Mouse (Mus musculus) testis, postnatal 14 days (tissue): ENCODE results near the gene Art3.
A peak's percentile ranks its signal among the peaks of the same experiment; 100 is the strongest.

Experiments used
- DNase-seq: peaks from one replicate; pipeline ENCODE4 v3.0.0; 2021; ENCODE audit warnings: low spot score

Art3 gene

DNA sequence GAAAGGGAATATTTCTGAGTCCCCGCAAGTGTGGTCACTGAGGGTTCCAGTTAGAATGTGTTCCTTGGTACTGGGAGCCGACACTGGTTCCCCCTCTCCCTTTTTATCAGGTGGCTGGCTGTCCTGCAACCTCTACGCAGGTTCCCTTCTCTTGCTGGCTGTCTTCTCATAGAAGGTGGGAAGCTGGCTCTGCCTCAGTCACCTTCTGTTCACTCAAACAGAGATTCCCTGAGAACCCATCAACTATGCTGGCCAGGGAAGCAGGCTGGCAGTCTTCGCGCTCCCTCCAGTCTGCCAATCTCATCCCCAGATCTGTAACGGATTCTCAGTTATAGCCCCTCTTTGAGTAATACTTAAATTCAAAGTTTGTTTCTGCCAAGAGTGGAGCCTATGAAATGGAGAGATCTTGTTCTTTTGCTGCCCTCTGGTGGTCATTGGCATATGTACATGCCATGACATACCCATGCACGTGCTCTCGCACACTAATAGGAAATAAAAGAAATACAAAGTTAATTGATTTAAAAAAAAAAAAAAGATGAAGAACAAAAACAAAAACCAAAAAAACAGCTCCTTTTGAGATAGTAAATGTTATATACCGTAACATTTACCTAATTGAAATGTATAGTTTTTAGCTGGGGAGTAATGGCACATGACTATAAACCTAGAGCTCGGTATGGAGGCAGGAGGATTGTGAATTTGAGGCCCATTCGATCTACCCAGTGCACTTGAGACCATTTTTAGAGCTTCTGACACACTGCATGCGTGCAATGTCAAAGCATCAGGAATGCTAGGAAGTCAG, 50.1 kb downstream of the Art3 start:
- DNase-seq = peak; percentile 52

DNA sequence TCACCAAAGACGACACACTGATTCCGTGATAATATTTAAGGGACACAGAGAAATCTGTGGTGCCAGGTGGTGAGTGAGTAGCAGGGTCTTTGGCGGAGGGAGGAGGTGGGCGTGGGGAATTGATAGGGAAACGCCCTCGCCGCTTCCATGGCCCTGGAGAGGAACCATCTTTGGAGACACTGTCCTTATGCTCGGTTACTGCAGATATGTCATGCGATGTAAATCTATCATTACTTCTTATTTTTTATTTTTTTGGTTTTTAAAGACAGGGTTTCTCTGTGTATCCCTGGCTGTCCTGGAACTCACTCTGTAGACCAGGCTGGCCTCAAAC, 50.7 kb downstream of the Art3 start:
- DNase-seq = no peak

DNA sequence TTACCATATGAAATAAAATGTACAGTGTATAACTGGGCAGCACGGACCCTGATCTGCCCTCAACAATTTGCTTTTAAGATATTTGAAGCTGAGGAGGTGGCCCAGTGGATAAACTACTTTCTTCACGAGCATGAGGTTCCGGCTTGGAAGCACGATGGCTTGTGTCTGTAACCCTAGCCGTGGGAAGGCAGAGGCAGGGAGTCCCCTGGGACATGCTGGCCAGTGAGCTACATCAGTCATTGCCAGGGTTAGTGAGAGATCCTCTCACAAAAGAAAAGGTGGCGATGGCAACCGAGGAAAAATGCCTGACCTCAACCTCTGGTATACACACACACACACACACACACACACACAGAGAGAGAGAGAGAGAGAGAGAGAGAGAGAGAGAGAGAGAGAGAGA, 52.1 kb downstream of the Art3 start:
- DNase-seq = no peak

DNA sequence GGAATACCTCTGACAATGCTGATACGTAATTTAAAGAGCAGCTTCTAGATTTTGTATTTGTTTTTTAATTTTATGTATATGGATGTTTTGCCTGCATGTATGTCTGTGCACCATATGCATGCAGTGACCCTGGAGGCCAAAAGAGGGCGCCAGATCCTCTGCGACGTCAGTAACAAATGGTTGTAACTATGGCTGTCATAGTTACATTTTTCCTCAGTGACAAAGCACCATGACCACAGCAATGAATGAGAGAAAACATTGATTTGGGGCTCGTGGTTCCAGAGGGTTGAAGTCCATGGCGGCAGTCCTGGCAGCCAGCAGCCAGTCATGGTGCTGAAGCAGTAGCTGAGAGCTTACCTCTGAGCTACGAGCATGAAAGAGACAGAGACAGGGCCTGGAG, 53.2 kb downstream of the Art3 start:
- no peak for DNase-seq

DNA sequence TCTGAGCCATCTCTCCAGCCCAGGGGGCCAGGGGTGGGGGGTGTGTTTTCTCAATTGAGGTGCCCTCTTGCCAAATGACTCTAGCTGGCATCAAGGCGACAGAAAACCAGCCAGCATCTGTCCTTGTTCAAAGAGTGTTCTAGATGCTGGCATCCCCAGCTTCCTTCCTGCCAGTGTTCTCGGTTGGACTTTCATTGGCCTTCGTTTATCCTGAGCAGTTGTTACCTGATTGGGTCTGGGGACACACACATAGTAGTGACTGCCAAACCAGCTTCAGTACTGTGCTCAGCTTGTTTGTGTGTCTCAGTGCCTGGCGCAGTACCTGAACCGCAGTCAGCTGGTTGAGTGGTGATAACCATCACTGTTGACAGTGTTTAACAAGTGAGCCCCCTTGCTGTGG, 54.5 kb downstream of the Art3 start:
- DNase-seq = no peak

DNA sequence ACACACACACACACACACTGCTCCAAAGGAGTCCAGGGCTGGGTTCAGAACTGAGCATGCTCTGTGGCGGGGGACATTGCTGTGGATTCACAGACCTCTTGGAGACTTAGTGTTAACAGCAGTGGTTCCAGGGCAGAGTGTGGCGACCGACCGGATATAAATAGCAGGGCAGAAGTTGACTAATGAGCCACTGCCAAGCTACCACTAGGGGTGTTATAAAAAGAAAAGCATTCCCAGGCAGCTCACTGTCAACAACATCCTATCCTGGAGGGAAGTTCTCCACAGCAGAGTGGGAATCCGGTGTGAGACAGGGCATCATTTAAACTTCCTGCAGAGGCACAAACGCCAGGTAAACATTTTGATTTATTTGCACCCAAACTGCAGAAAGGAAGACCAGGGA, 55.0 kb downstream of the Art3 start:
- no peak for DNase-seq

DNA sequence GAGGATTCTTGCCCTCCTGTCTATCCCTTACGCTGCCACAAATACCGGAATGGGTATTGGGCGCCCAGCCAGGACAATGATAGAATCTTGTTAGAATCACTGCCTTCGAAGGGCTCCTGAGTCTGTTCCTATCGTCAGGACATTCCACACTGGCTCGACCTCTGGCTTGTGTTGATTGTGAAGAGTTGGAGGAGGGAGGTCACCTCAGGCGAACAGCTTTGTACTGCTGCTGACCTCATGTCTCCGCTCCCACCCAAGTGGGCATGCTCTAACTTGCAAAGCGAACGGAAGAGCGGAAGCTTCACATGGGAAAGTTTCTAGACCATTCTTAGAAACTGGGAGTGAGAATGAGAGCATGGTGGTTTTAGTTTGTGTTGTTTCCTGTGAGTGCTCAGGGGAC, 55.8 kb downstream of the Art3 start:
- DNase-seq = peak; percentile 61

DNA sequence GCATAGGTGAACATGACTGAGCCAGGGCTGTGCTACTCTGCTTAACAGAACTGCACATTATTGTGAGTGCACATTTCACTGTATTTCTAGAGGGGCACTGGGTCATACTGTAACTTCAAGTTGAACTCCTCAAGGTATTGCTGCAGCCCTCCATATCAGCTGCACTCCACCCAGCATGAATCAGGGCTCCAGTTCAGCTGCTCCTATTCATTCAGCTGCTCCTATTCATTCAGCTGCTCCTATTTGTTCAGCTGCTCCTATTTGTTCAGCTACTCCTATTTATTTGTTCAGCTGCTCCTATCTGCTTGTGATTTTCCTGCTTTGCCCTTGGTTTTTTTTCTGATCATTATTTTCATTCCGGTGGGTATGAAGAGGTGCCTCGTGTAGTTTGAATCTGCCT, 58.4 kb downstream of the Art3 start:
- no peak for DNase-seq

DNA sequence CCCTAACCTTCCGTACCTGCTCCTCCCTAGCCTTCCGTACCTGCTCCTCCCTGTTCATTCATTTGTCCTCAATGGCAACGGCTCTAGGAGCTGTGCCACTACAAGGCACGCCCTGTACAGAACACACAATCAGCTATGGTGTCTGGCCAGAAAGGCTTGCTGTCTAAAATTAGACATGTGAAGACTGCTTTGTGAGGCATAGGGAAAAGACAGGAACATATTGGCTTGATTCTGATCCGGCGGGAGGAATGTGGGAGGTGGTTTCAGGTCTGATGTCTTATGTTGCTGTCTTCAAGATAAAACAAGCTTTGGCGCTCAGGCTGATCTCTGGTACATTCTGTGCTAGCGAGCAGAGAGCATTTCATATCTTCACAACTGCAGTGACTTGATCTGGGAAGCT, 59.0 kb downstream of the Art3 start:
- peak; percentile 81 for DNase-seq

DNA sequence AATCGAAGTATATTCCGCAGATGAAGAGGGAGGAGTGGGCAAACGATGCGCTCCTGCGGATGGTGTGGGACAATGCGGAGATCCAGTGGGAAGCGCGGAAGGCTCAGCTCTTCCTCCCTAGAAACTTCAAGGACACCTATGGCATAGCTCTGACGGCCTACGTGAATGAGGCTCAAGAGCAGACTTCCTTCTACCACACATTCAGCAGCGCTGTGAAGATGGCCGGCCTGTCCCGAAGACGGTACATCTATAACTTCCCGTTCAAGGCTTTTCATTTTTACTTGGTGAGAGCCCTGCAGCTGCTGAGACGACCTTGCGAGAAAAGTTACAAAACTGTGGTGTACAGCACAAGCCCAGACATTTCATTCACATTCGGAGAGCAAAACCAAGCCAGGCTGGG, 60.9 kb downstream of the Art3 start:
- DNase-seq = no peak

DNA sequence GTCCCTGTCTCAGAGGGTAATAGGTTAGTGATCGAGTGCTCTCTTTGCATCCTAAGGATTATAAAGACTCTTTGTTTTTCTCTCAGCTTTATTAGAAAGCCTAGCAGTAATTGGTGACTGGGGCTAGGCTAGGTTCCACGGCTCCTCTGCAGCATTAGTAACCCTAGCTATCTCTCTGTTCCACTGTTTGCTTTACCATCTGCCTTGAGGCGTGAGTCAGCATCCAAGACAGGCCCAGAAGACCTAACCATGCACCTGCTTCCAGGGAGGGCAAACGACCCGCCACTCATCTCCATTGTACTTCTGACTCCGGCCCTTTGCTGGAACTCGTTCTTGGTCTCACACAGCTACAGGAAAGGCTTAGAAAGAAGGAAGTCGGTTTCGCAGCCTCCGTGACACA, 62.2 kb downstream of the Art3 start:
- DNase-seq = no peak

DNA sequence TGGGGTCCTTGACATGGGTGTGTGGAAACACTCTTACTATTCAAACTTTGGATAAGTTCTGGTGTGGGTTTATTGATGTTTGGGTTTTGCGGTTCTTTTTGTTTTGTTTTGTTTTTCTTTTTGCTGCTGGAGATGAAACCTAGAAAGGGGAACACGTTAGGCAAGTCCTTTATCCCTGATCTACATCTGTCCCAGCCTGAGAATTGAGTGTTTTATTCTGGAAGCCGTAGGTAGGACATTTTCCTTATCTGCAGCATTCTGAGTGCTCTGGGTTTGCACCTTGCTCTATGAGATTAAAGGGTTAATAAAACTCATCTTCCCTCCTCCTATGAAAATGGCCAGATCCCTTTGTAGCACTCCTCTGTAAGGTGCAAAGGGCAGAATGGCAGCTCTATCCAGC, 64.1 kb downstream of the Art3 start:
- no peak for DNase-seq

DNA sequence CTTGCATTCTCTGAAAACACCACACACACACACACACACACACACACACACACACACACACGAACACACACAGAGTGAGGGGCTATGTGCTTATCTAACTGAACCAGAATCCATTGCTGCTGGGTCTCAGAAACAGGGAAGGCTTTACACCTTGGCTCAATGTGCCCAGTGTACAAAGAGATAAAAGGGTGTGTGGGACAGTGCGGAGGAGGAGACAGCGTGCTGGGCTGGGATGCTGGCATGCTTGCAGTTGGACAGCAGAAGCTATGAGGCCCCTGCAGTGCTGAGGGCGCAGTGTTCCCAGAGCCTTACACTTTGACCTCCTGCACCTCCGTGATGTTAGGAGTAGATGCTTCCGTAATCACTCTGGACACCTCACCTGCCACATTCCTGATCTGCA, 64.8 kb downstream of the Art3 start:
- DNase-seq = peak; percentile 80

DNA sequence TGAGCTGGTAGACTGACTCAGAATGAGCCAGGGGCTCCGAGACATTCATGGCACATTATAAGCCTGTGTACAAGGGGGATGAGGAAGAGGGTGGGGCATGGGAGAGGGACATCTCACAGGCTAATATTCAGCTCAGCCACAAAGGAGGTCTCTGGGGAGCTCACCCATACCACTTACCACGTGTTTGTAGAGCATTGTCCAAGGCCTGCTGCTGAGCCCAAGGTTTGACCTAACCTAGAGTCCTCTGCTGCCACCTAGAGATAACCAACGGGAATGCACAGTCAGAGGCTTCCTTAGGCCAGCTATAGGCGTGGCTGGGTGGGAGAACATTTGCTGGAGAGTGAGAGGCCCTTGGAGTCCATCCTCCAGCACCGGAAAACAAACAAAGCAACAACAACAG, 66.5 kb downstream of the Art3 start:
- DNase-seq = peak; percentile 68

DNA sequence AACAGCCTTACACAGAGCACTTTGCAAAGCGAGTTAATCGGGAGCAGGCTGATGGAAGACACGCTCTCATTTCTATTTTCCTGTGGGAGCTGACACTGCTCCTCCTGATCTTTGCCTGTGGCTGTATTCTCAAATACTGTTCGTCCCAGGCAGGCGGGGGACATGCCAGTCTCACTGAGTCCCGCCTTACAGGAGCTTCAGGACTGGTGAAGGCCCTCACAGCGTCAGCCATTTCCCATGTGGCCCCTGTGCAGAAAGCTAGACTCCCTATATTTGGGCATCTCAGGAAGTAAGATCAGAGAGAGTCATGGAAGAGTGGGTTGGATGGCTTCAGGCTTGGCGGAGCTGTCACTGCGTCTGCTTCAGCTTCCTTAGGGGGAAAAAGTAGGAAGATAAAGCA, 71.2 kb downstream of the Art3 start:
- DNase-seq = no peak

DNA sequence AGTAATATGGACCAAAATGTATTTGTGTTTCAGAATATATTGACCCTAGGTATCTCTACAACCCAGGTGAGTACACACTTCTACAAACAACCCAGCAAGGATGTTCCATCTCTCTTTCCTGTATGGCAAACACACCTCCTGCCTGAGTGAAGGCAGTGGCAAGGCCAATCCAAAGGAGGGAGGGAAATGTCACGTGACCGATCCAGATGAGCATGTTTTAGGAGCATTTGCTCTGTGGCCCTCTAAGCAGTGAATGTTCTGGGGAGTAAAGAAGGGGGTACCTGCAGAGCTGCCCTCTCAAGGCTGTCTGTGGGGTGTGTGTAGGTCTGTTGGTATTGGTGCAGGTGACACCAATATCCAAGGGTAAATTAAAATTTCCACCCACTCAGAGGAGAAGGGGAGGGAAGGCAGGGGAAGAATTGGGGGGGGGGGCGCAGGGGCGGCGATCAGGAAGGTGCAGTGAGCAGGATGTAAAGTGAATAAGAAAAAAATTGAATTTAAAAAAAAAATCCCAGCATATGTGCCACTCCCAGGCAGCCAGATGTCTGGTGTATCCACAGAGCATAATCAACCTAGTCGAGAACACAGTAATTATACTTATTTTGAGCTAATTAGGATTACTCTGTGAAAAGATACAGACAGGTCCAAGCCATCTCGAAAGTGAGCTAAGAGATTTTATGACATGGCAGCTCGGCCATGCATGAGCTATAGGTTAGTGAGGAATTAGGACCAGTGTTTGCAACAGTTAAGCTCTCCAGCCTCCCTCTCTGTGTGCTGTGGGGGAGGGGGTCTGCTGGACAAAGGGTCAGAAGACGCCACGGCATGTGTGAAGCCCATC, 72.2 kb downstream of the Art3 start:
- no peak for DNase-seq

DNA sequence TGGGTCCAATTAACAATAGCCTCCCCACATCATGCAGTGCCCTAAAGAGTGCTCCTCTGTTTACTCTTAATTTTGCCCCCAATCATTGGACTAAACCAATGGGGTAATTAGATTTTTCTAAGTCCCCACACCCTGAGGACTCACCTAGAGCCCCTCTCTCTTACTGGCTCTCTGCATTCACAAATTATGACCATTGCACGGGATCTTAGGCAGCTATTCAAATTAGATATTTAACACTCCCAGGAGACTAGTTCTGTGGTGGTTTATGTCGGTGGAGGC, 72.7 kb downstream of the Art3 start:
- DNase-seq = no peak

DNA sequence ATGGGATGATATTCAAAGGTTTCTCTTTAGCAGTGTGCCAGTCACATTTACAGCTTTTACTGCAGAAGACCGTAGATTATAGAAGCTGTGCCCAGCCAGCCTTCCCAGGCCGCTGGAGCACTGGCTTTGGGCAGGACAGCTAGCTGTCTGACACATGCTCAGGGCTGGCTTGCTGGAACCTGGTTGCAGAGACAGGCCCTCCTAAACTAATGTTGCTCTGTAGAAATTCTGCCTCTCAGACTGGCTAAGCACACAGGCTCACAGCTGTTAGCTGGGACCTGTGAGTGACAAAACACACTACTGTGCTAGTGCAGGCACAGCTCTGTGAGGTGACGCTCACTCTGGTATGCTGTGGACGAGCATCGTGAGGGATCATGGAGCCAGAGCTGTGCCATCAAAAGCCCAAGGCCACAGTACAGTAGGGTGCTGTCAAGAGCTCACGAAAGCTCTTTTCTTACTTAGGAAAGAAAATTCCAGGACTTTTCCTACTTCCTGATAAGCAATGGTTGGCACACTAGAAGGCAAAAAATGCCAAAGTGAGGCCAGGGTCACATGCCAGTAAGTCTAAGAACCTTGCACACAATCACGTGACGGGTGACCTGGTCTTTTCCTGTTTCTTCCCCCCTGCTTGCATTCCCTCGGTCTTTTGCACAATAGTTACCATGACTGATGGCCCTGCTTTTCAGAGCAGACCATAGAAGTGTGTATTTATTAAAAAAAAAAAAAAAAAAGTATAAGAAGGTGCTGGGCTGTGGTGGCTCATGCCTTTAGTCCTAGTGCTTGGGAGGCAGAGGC, 77.9 kb downstream of the Art3 start:
- DNase-seq = no peak

DNA sequence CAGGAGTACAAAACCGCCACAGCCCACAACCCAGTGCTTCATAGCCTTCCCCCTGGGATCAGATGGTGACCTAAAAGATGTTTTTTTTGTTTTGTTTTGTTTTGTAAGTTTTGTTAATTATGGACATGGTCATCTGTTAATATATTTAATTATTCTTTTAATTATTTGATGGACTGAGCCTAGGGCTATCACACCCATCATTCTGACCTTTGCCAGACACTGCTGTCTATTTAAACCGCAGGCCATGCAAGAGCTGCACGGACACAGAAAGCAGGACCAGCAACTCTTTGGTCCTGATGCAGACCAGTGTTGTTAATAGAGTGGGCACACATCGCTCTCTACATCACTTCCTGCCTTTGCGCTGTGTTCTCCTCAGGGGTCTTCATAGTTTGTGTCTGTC, 78.9 kb downstream of the Art3 start:
- DNase-seq = no peak

DNA sequence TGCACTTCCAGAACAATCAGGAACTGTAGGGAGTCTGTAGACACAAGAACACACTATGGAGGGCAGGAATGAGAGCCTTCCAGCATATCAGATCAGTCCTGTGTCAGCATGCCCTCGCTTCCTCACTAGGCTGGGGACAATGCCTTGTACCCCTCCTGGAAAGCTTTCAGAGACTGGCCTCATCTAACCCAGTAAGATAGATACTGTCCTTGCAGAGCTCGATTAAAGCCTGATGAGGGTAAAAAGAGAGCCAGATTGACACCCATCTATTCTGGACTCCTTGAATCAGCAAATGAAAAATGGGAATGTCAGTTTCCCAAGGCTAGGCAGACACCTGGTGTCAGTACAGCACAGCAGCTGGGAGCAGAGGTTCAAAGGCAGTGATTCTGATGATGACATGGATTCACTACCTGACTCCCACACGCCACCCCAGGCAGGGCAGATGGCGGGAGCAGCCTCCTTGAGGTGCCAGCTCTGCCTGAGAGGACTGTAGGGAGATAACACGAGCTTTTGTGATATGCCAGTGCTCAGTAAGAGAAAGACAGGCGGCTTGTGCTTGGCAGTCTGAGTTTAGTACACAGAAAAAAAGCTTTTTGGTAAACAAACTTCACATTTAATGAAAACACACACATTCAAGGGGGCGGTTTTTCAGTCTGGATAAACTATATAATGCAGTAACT, 80.0 kb downstream of the Art3 start:
- no peak for DNase-seq

DNA sequence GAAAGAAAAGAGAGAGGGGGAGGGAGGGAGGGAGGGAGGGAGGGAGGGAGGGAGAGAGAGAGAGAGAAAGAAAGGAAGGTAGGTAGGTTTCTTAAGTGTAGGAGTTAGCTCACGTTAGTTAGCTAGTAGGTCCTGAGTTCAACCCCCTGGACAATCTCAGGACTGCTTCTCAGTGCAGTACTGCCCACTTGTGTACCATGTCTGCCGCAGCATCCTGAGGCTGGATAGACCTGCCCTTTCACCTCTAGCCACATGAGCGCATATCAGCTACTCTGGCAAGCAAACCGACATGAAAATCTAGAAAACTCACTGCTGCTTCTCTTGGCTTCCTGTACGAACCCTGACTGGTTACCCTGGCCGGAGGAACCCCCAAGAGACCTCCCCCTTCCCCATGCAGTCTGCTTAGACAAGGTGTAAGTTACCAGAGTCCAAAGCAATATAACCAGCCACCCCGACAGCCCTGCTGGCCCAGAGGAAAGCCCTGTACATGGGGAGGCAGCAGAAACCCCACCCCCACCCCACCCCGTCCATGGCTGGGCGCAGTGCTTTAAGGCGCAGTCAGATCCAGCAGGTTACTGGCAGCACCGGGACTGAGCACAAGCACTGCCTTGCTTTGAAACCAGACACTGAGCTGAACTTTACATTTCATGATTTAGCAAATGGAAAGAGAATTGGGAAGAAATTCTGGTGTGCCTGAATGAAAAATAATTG, 81.8 kb downstream of the Art3 start:
- no peak for DNase-seq

DNA sequence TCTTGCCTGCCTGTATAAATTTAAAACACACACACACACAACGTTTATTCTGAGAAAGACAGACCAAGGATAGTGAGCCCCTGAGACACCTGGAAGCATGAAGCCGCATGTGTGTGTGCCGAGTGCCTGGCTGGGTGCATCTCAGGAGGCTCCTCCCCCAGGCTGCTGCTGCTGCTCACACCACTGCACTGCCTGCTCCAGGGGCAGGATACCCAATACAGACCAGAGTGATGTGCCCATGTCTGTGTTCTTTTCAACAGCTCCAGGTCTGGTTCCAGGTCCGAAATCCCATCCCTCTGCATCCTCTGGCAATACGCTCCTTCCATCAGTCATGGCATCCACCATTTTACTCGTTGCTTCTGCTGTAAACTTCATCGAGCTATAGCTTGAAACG, 82.4 kb downstream of the Art3 start:
- DNase-seq = no peak
